Mouse (Mus musculus): ENCODE data around the gene Pdpn. TPM values are rescaled to one million over a fixed set of nuclear protein-coding genes. Genes with fewer than 3 reads are reported as not detected.

Gene Pdpn
- total and polyA plus RNA-seq, 3 experiments, result not detected

- Histone ChIP-seq H3K4me3 (replicated peaks in 1 of 3; ENCODE audit: low read depth in 2 of 3, low read length in 2 of 3, poor library complexity in 1 of 3) (no peak overlapping the region), H3K9me3 (replicated peaks; ENCODE audit: low read length) (no peaks in the 10 kb centered on the region), H3K4me1 (ENCODE audit: control insufficient read depth in 1 of 2, insufficient read depth in 2 of 2) (peaks cover 4 to 10% of the 10 kb centered on the region in 2 experiments), H3K27me3 (replicated peaks) (no peaks in the 10 kb centered on the region), H3K9ac (ENCODE audit: insufficient read depth, low read depth) (no peak overlapping the region), H3K27ac (ENCODE audit: insufficient read depth, low read depth) (no peak overlapping the region), H3K36me3 (replicated peaks in 1 of 2; ENCODE audit: control insufficient read depth in 1 of 2, insufficient read depth in 1 of 2, low read length in 1 of 2) (no peaks in the 10 kb centered on the region), H3K4me2 (ENCODE audit: insufficient read depth, low read depth, poor library complexity, severe bottlenecking) (no peak overlapping the region), H3K79me2 (replicated peaks; ENCODE audit: control insufficient read depth, extremely low read depth, insufficient read depth, poor library complexity, severe bottlenecking) (no peaks in the 10 kb centered on the region)
- TF ChIP-seq POLR2A (IDR thresholded peaks at IDR 0.05; ENCODE audit: low read depth, low read length), result no peak
- TF ChIP-seq HCFC1 (IDR thresholded peaks at IDR 0.05; ENCODE audit: low read depth, low read length), result no peak
- TF ChIP-seq MYC (IDR thresholded peaks at IDR 0.05; ENCODE audit: low read depth, low read length), result no peak
- no peak for TF ChIP-seq MXI1 (IDR thresholded peaks at IDR 0.05; ENCODE audit: low read depth, low read length)
- TF ChIP-seq MEF2A (IDR thresholded peaks at IDR 0.05; ENCODE audit: borderline replicate concordance, low read depth, low read length), result no peak
- TF ChIP-seq ZNF384 (IDR thresholded peaks at IDR 0.05; ENCODE audit: low read depth, low read length), result no peak
- no peak for TF ChIP-seq ZKSCAN1 (IDR thresholded peaks at IDR 0.05; ENCODE audit: borderline replicate concordance, low read depth, low read length)
- no peak for TF ChIP-seq TCF12 (IDR thresholded peaks at IDR 0.05; ENCODE audit: low read depth, low read length)
- dilution Hi-C loops (cut with MboI; ENCODE audit: extremely low pct_ligation_motif_present, extremely low pct_unique_long_range_greater_than_20kb, low sequenced_read_pairs), result no loop called here
- in situ Hi-C loops (cut with MboI; ENCODE audit: low pct_ligation_motif_present, low pct_unique_long_range_greater_than_20kb, low sequenced_read_pairs), result no loop called here
- DNase-seq (ENCODE audit: extremely low read depth), result no peak
These were observed 80.5 kb downstream of the Pdpn start for GRCm38 (mm10) chr4:143218858-143219257.

Other genes with a start within 250 kb of the Pdpn start
- gene Prdm2, start 86.6 kb downstream of the Pdpn start, total RNA-seq (2012; rRNA removed), result 7.1 and 7.2 TPM in 2 replicates
- gene Prdm2, start 86.6 kb downstream of the Pdpn start, total RNA-seq (2014; rRNA removed), result 2.9 and 3.8 TPM in 2 replicates
- gene Prdm2, start 86.6 kb downstream of the Pdpn start, polyA plus RNA-seq (2012; ENCODE audit: insufficient read length, low read depth), result 13.4 and 16.1 TPM in 2 replicates
- not detected in 2 replicates for gene Lrrc38, start 50.2 kb upstream of the Pdpn start, total RNA-seq (2012; rRNA removed)
- not detected in 2 replicates for gene Lrrc38, start 50.2 kb upstream of the Pdpn start, total RNA-seq (2014; rRNA removed)
- not detected in 2 replicates for gene Lrrc38, start 50.2 kb upstream of the Pdpn start, polyA plus RNA-seq (2012; ENCODE audit: insufficient read length, low read depth)
- gene Pramel1, start 94.9 kb upstream of the Pdpn start, total RNA-seq (2012; rRNA removed), result not detected in 2 replicates
- gene Pramel1, start 94.9 kb upstream of the Pdpn start, total RNA-seq (2014; rRNA removed), result not detected in 2 replicates
- gene Pramel1, start 94.9 kb upstream of the Pdpn start, polyA plus RNA-seq (2012; ENCODE audit: insufficient read length, low read depth), result not detected in 2 replicates
- 12.8 and 15.5 TPM in 2 replicates for gene Pramef8, start 112.9 kb upstream of the Pdpn start, total RNA-seq (2012; rRNA removed)
- 22.5 and 29.5 TPM in 2 replicates for gene Pramef8, start 112.9 kb upstream of the Pdpn start, total RNA-seq (2014; rRNA removed)
- 15.0 and 16.6 TPM in 2 replicates for gene Pramef8, start 112.9 kb upstream of the Pdpn start, polyA plus RNA-seq (2012; ENCODE audit: insufficient read length, low read depth)
- not detected in 2 replicates for gene Oog4, start 150.8 kb upstream of the Pdpn start, total RNA-seq (2012; rRNA removed)
- gene Oog4, start 150.8 kb upstream of the Pdpn start, total RNA-seq (2014; rRNA removed), result not detected in 2 replicates
- not detected in 2 replicates for gene Oog4, start 150.8 kb upstream of the Pdpn start, polyA plus RNA-seq (2012; ENCODE audit: insufficient read length, low read depth)
- 0.04 TPM in 1 of 2 replicates, not detected in the other for gene Gm13043, start 211.8 kb upstream of the Pdpn start, total RNA-seq (2012; rRNA removed)
- gene Gm13043, start 211.8 kb upstream of the Pdpn start, total RNA-seq (2014; rRNA removed), result not detected in 2 replicates
- gene Gm13043, start 211.8 kb upstream of the Pdpn start, polyA plus RNA-seq (2012; ENCODE audit: insufficient read length, low read depth), result not detected in 2 replicates
- not detected in 2 replicates for gene Gm13040, start 236.4 kb upstream of the Pdpn start, total RNA-seq (2012; rRNA removed)
- not detected in 2 replicates for gene Gm13040, start 236.4 kb upstream of the Pdpn start, total RNA-seq (2014; rRNA removed)
- not detected in 2 replicates for gene Gm13040, start 236.4 kb upstream of the Pdpn start, polyA plus RNA-seq (2012; ENCODE audit: insufficient read length, low read depth)